Mouse (Mus musculus): ENCODE results near the gene Pou6f2. TPM values are rescaled to one million over a fixed set of nuclear protein-coding genes. Genes with fewer than 3 reads are reported as not detected.

Gene Pou6f2
- polyA plus RNA-seq, 1 experiment from 2014 or later = 9.1 TPM

DNA sequence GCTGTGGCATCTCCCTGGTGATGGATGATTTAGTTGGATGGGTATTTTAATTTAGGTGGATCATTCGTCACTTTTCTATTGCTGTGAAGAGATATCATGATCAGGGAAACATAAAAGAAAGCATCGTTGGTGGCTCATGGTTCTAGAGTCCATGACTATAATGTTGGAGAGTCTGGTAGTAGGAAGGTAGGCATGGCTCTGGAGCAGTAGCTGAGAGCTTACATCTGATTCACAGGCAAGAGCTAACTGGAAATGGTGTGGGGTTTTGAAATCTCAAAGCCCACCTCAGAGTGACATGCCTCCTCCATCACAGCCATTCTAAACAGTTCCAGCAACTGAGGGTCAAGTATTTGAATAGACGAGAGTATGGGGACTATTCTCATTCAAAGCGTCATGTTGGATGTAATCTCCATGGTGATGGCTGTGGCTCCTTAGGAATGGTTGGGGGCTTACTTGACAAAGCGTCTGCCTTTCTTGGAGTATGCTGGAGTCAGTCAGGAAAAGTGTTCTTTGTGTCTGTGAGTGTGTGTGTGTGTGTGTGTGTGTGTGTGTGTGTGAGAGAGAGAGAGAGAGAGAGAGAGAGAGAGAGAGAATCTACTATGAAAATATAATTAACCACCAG is 115.0 kb downstream of the Pou6f2 start:
- Histone ChIP-seq H3K4me2 (replicated peaks) (no peak overlapping the region), H3K9ac (no peak overlapping the region), H3K27ac (no peak overlapping the region), H3K36me3 (replicated peaks; ENCODE audit: control insufficient read depth, insufficient read depth) (no peaks in the 10 kb centered on the region), H3K27me3 (ENCODE audit: control insufficient read depth, insufficient read depth, low read length) (no peaks in the 10 kb centered on the region), H3K4me1 (replicated peaks; ENCODE audit: control insufficient read depth, insufficient read depth, low read length) (0 out of 2 replicates have a peak, but pooled peaks cover 15% of the 10 kb centered on the region), H3K4me3 (replicated peaks; ENCODE audit: low read length) (no peak overlapping the region), H3K9me3 (ENCODE audit: control insufficient read depth, low read length) (no peaks in the 10 kb centered on the region)
- WGBS = 22% methylated on average over 5 of the region's 5 CpGs
- peak; percentile 69; the same call in 1 of the 2 replicates for ATAC-seq (ENCODE audit: low FRiP score)
- DNase-seq (ENCODE audit: low spot score) = no peak

- ATAC-seq (ENCODE audit: low FRiP score) = peak; percentile 92
- peak; percentile 68 for DNase-seq (ENCODE audit: low spot score)
- Histone ChIP-seq H3K4me2 (replicated peaks) (no peak overlapping the region), H3K4me1 (replicated peaks; ENCODE audit: control insufficient read depth, insufficient read depth, low read length) (0 out of 2 replicates have a peak, but pooled peaks cover 15% of the 10 kb centered on the region), H3K4me3 (replicated peaks; ENCODE audit: low read length) (no peak overlapping the region), H3K27ac (peak overlapping the region; percentile 58), H3K9ac (no peak overlapping the region), H3K36me3 (replicated peaks; ENCODE audit: control insufficient read depth, insufficient read depth) (no peaks in the 10 kb centered on the region), H3K9me3 (ENCODE audit: control insufficient read depth, low read length) (no peaks in the 10 kb centered on the region), H3K27me3 (ENCODE audit: control insufficient read depth, insufficient read depth, low read length) (no peaks in the 10 kb centered on the region)
- WGBS = 5% methylated on average over 3 of the region's 3 CpGs
Measured at GRCm38 (mm10) chr13:18281084-18281483, 116.4 kb downstream of the Pou6f2 start.

- no peak overlapping the region for H3K27ac ChIP-seq
- no peak overlapping the region for H3K4me2 ChIP-seq (replicated peaks)
- no peaks in the 10 kb centered on the region for H3K4me1 ChIP-seq (replicated peaks; ENCODE audit: control insufficient read depth, insufficient read depth, low read length)
- no peak overlapping the region for H3K9ac ChIP-seq
- no peaks in the 10 kb centered on the region for H3K9me3 ChIP-seq (ENCODE audit: control insufficient read depth, low read length)
- no peak overlapping the region for H3K4me3 ChIP-seq (replicated peaks; ENCODE audit: low read length)
- WGBS = 81% methylated on average over 3 of the region's 3 CpGs
- H3K36me3 ChIP-seq (replicated peaks; ENCODE audit: control insufficient read depth, insufficient read depth) = no peaks in the 10 kb centered on the region
- DNase-seq (ENCODE audit: low spot score) (peak; percentile 28), ATAC-seq (ENCODE audit: low FRiP score) (no peak)
- H3K27me3 ChIP-seq (ENCODE audit: control insufficient read depth, insufficient read depth, low read length) = no peaks in the 10 kb centered on the region
Measured at GRCm38 (mm10) chr13:18253131-18253530, 144.4 kb downstream of the Pou6f2 start.

- H3K4me3 ChIP-seq (replicated peaks; ENCODE audit: low read length) = no peak overlapping the region
- 2% methylated on average over 22 of the region's 22 CpGs for WGBS
- no peaks in the 10 kb centered on the region for H3K9me3 ChIP-seq (ENCODE audit: control insufficient read depth, low read length)
- no peaks in the 10 kb centered on the region for H3K27me3 ChIP-seq (ENCODE audit: control insufficient read depth, insufficient read depth, low read length)
- H3K4me2 ChIP-seq (replicated peaks) = peak overlapping the region; percentile 48
- H3K9ac ChIP-seq = peak overlapping the region; percentile 32; the same call in 1 of the 2 replicates
- peaks cover 11% of the 10 kb centered on the region for H3K4me1 ChIP-seq (replicated peaks; ENCODE audit: control insufficient read depth, insufficient read depth, low read length)
- no peaks in the 10 kb centered on the region for H3K36me3 ChIP-seq (replicated peaks; ENCODE audit: control insufficient read depth, insufficient read depth)
- DNase-seq (ENCODE audit: low spot score) = peak; percentile 79
- peak; percentile 94 for ATAC-seq (ENCODE audit: low FRiP score)
- H3K27ac ChIP-seq = no peak overlapping the region
Measured at GRCm38 (mm10) chr13:18218566-18219234, 178.8 kb downstream of the Pou6f2 start.

DNA sequence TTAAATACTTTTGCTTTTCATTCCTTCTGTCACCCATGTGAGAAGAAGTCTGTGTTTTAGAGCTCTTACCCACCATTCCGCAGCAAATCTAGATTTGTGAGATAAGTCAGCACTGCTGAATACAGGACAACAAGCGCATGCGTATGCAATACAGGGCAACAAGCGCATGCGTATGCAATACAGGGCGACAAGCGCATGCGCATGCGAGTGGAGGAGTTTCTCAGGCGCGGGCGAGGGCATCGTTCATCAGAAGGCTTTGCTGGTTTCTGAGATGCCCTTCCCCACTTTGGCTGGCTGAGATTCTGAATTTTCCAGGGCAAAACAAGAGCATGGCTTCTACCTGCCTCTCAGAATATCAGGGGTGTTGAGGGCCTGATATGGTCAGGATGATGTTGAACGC is 186.2 kb downstream of the Pou6f2 start:
- Histone ChIP-seq H3K27ac (no peak overlapping the region), H3K4me3 (replicated peaks; ENCODE audit: low read length) (no peak overlapping the region), H3K36me3 (replicated peaks; ENCODE audit: control insufficient read depth, insufficient read depth) (no peaks in the 10 kb centered on the region), H3K9ac (no peak overlapping the region), H3K9me3 (ENCODE audit: control insufficient read depth, low read length) (no peaks in the 10 kb centered on the region), H3K4me1 (replicated peaks; ENCODE audit: control insufficient read depth, insufficient read depth, low read length) (no peaks in the 10 kb centered on the region), H3K4me2 (replicated peaks) (no peak overlapping the region), H3K27me3 (ENCODE audit: control insufficient read depth, insufficient read depth, low read length) (no peaks in the 10 kb centered on the region)
- 95% methylated on average over 14 of the region's 14 CpGs for WGBS
- ATAC-seq (ENCODE audit: low FRiP score) (no peak), DNase-seq (ENCODE audit: low spot score) (no peak)

- peak; percentile 66; the same call in 1 of the 2 replicates for ATAC-seq (ENCODE audit: low FRiP score)
- Histone ChIP-seq H3K9me3 (ENCODE audit: control insufficient read depth, low read length) (no peaks in the 10 kb centered on the region), H3K9ac (no peak overlapping the region), H3K4me2 (replicated peaks) (no peak overlapping the region), H3K27ac (peak overlapping the region; percentile 33), H3K36me3 (replicated peaks; ENCODE audit: control insufficient read depth, insufficient read depth) (no peaks in the 10 kb centered on the region), H3K4me1 (replicated peaks; ENCODE audit: control insufficient read depth, insufficient read depth, low read length) (peaks cover 9% of the 10 kb centered on the region), H3K4me3 (replicated peaks; ENCODE audit: low read length) (no peak overlapping the region), H3K27me3 (ENCODE audit: control insufficient read depth, insufficient read depth, low read length) (no peaks in the 10 kb centered on the region)
- no peak for DNase-seq (ENCODE audit: low spot score)
- WGBS = 25% methylated on average over 8 of the region's 8 CpGs
Measured at GRCm38 (mm10) chr13:18204476-18205250, 192.8 kb downstream of the Pou6f2 start.

GRCm38 (mm10) chr13:18174003-18174402 is 223.5 kb downstream of the Pou6f2 start:
- Histone ChIP-seq H3K4me1 (replicated peaks; ENCODE audit: control insufficient read depth, insufficient read depth, low read length) (no peaks in the 10 kb centered on the region), H3K9ac (no peak overlapping the region), H3K4me3 (replicated peaks; ENCODE audit: low read length) (no peak overlapping the region), H3K27me3 (ENCODE audit: control insufficient read depth, insufficient read depth, low read length) (no peaks in the 10 kb centered on the region), H3K36me3 (replicated peaks; ENCODE audit: control insufficient read depth, insufficient read depth) (no peaks in the 10 kb centered on the region), H3K4me2 (replicated peaks) (no peak overlapping the region), H3K9me3 (ENCODE audit: control insufficient read depth, low read length) (no peaks in the 10 kb centered on the region), H3K27ac (no peak overlapping the region)
- DNase-seq (ENCODE audit: low spot score) = peak; percentile 43
- WGBS = 57% methylated on average over 3 of the region's 3 CpGs
- no peak for ATAC-seq (ENCODE audit: low FRiP score)

DNA sequence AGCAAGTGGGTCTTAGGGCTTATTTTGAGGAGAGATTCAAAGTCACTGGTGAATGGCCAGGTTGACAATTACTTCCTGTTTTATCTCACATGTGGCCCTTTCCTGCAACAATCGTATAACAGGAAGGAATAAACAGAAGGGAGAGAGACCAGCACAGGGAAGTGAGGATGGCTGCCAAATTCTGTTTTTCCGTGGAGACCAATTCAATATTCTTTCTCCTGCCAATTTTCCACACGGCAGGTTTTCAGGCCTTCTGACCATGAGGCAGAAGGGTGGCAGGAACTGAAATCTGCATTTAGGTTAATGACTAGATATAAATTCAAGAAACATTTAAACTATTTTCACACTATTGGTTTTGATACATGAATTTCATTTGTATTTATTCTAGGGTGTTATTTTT is 224.5 kb downstream of the Pou6f2 start:
- Histone ChIP-seq H3K27me3 (ENCODE audit: control insufficient read depth, insufficient read depth, low read length) (no peaks in the 10 kb centered on the region), H3K4me2 (replicated peaks) (no peak overlapping the region), H3K9me3 (ENCODE audit: control insufficient read depth, low read length) (no peaks in the 10 kb centered on the region), H3K4me1 (replicated peaks; ENCODE audit: control insufficient read depth, insufficient read depth, low read length) (no peaks in the 10 kb centered on the region), H3K4me3 (replicated peaks; ENCODE audit: low read length) (no peak overlapping the region), H3K36me3 (replicated peaks; ENCODE audit: control insufficient read depth, insufficient read depth) (no peaks in the 10 kb centered on the region), H3K27ac (no peak overlapping the region), H3K9ac (no peak overlapping the region)
- WGBS = 40% methylated on average over 3 of the region's 3 CpGs
- no peak for ATAC-seq (ENCODE audit: low FRiP score)
- DNase-seq (ENCODE audit: low spot score) = no peak

- Histone ChIP-seq H3K27ac (0 out of 2 replicates have a peak overlapping the region, but pooled peaks have one; percentile 17), H3K27me3 (ENCODE audit: control insufficient read depth, insufficient read depth, low read length) (no peaks in the 10 kb centered on the region), H3K4me1 (replicated peaks; ENCODE audit: control insufficient read depth, insufficient read depth, low read length) (no peaks in the 10 kb centered on the region), H3K36me3 (replicated peaks; ENCODE audit: control insufficient read depth, insufficient read depth) (no peaks in the 10 kb centered on the region), H3K4me2 (replicated peaks) (no peak overlapping the region), H3K9ac (no peak overlapping the region), H3K9me3 (ENCODE audit: control insufficient read depth, low read length) (no peaks in the 10 kb centered on the region), H3K4me3 (replicated peaks; ENCODE audit: low read length) (no peak overlapping the region)
- DNase-seq (ENCODE audit: low spot score) (no peak), ATAC-seq (ENCODE audit: low FRiP score) (no peak)
- WGBS = 35% methylated on average over 9 of the region's 9 CpGs
Measured at GRCm38 (mm10) chr13:18172334-18172733, 225.2 kb downstream of the Pou6f2 start.

All from hindbrain, embryonic 14.5 days (tissue).